Mouse (Mus musculus): Measurements from ENCODE around the gene Gm525. TPM values are rescaled to one million over a fixed set of nuclear protein-coding genes. Genes with fewer than 3 reads are reported as not detected.

Gm525 gene
- polyA plus RNA-seq, 2 experiments = not detected

DNA sequence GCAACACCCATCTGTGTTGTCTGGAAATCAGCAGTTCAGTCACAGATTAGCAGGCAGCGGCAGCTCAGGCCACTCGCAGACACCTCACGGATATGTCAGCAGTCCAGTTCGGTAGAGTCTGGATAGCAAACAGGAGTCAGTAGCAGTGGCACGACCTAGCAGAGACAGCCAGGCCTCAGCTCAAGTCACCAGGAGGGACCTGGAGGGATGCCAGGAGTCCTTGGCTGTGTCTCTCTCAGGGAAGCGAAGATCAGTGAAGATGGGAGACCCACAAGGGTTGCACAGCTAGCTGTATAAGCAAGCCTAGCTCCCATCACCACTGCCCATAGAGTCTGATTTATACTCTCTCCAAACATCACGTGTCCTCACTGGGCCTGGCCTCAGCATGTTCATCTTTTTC lies 58.8 kb downstream of the Gm525 start:
- H3K4me2 ChIP-seq (ENCODE audit: low read depth) = no peak overlapping the region
- H3K4me3 ChIP-seq (ENCODE audit: insufficient read depth in 1 of 2, low read depth in 2 of 2, low read length in 2 of 2) = no peak overlapping the region
- ATAC-seq (ENCODE audit: insufficient read depth) (no peak), DNase-seq (ENCODE audit: low read depth in 3 of 3, low spot score in 3 of 3) (no peak)
- no peak overlapping the region for H3K27ac ChIP-seq
- H3K9ac ChIP-seq (replicated peaks) = no peak overlapping the region
- H3K9me3 ChIP-seq (ENCODE audit: control insufficient read depth, low read length) = no peaks in the 10 kb centered on the region
- H3K27me3 ChIP-seq (ENCODE audit: control insufficient read depth, insufficient read depth, low read length) = no peaks in the 10 kb centered on the region
- WGBS (ENCODE audit: insufficient replicate concordance) = 59% methylated on average over 7 of the region's 7 CpGs
- TF ChIP-seq EP300 (IDR thresholded peaks at IDR 0.05; ENCODE audit: low read depth) = no peak
- TF ChIP-seq CTCF (IDR thresholded peaks at IDR 0.05; ENCODE audit: low read depth) = no peak
- no peaks in the 10 kb centered on the region for H3K36me3 ChIP-seq (replicated peaks; ENCODE audit: control insufficient read depth, insufficient read depth, low read depth)
- no peaks in the 10 kb centered on the region for H3K4me1 ChIP-seq (replicated peaks; ENCODE audit: control insufficient read depth in 2 of 2, insufficient read depth in 2 of 2, low read length in 1 of 2)

DNA sequence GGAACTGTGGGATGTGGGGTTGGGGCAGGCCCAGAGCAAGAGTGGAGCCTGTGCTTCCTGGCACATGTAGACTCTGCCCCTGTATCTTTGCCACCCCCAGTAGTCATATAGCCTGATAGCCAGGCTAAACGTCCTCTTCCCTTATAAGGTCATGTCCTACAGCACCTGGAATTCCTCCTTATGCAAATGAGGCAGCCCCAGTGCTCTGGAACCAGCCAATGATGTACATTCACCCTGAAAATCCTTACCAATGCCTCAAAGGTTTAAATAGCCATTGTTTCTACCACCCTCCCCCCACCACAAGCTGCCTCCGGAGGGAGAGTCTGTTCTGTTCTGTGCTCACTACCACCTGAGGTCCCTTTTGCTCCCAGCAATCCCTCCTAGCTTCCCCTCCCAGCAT lies 60.6 kb downstream of the Gm525 start:
- no peak for DNase-seq (ENCODE audit: low read depth in 3 of 3, low spot score in 3 of 3)
- no peak overlapping the region for H3K4me2 ChIP-seq (ENCODE audit: low read depth)
- no peak for TF ChIP-seq EP300 (IDR thresholded peaks at IDR 0.05; ENCODE audit: low read depth)

DNA sequence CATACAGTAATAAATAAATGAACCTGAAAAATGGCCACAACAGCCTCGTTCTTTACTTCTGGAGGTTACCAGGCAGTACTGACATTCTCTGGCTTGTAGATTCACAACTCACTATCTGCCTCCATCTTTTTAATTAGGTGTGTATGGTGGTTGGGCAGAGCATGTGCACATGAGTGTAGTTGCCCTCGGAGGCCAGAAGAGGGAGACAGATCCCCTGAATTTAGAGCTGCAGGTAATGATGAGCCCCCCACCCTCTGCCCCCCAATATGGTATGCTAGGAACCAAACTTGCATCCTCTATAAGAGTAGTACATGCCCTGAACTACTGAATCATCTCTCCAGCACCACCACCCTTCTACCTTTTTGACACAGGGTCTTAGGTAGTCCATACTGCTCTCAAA lies 64.3 kb downstream of the Gm525 start:
- H3K36me3 ChIP-seq (replicated peaks; ENCODE audit: control insufficient read depth, insufficient read depth, low read depth) = no peaks in the 10 kb centered on the region
- no peaks in the 10 kb centered on the region for H3K4me1 ChIP-seq (replicated peaks; ENCODE audit: control insufficient read depth in 2 of 2, insufficient read depth in 2 of 2, low read length in 1 of 2)
- no peak for ATAC-seq (ENCODE audit: insufficient read depth)
- H3K9me3 ChIP-seq (ENCODE audit: control insufficient read depth, low read length) = no peaks in the 10 kb centered on the region
- H3K9ac ChIP-seq (replicated peaks) = no peak overlapping the region
- no peak overlapping the region for H3K27ac ChIP-seq
- 58% methylated on average over 2 of the region's 2 CpGs for WGBS (ENCODE audit: insufficient replicate concordance)
- H3K4me2 ChIP-seq (ENCODE audit: low read depth) = no peak overlapping the region
- no peak for TF ChIP-seq EP300 (IDR thresholded peaks at IDR 0.05; ENCODE audit: low read depth)
- TF ChIP-seq CTCF (IDR thresholded peaks at IDR 0.05; ENCODE audit: low read depth) = peak; percentile 28
- H3K27me3 ChIP-seq (ENCODE audit: control insufficient read depth, insufficient read depth, low read length) = no peaks in the 10 kb centered on the region
- DNase-seq (ENCODE audit: low read depth in 3 of 3, low spot score in 3 of 3) = no peak
- no peak overlapping the region for H3K4me3 ChIP-seq (ENCODE audit: insufficient read depth in 1 of 2, low read depth in 2 of 2, low read length in 2 of 2)

More for the DNA sequence above, 60.6 kb downstream of the Gm525 start:
- Histone ChIP-seq H3K4me1 (replicated peaks; ENCODE audit: control insufficient read depth in 2 of 2, insufficient read depth in 2 of 2, low read length in 1 of 2) (no peaks in the 10 kb centered on the region), H3K4me3 (ENCODE audit: insufficient read depth in 1 of 2, low read depth in 2 of 2, low read length in 2 of 2) (no peak overlapping the region), H3K27ac (no peak overlapping the region), H3K9me3 (ENCODE audit: control insufficient read depth, low read length) (no peaks in the 10 kb centered on the region), H3K36me3 (replicated peaks; ENCODE audit: control insufficient read depth, insufficient read depth, low read depth) (no peaks in the 10 kb centered on the region), H3K9ac (replicated peaks) (no peak overlapping the region), H3K27me3 (ENCODE audit: control insufficient read depth, insufficient read depth, low read length) (no peaks in the 10 kb centered on the region)
- 35% methylated on average over 2 of the region's 2 CpGs for WGBS (ENCODE audit: insufficient replicate concordance)
- no peak for ATAC-seq (ENCODE audit: insufficient read depth)

Other genes with a start within 250 kb of the Gm525 start
- 8.2 and 9.1 TPM in 2 replicates for gene Akap1, start 209.3 kb upstream of the Gm525 start, polyA plus RNA-seq (2012; rRNA removed)
- 5.8 and 6.2 TPM in 2 replicates for gene Akap1, start 209.3 kb upstream of the Gm525 start, polyA plus RNA-seq (2014; fragmentation: Nextera tagmentation; extraction: Ambion mirVana)
- 11.3 and 15.9 TPM in 2 replicates for gene Scpep1, start 118.4 kb upstream of the Gm525 start, polyA plus RNA-seq (2012; rRNA removed)
- gene Scpep1, start 118.4 kb upstream of the Gm525 start, polyA plus RNA-seq (2014; fragmentation: Nextera tagmentation; extraction: Ambion mirVana) = 35.1 and 37.7 TPM in 2 replicates
- not detected in 2 replicates for gene Elobl, start 106.9 kb upstream of the Gm525 start, polyA plus RNA-seq (2012; rRNA removed)
- not detected in 2 replicates for gene Elobl, start 106.9 kb upstream of the Gm525 start, polyA plus RNA-seq (2014; fragmentation: Nextera tagmentation; extraction: Ambion mirVana)
- 2.7 and 4.0 TPM in 2 replicates for gene Coil, start 103.6 kb upstream of the Gm525 start, polyA plus RNA-seq (2012; rRNA removed)
- gene Coil, start 103.6 kb upstream of the Gm525 start, polyA plus RNA-seq (2014; fragmentation: Nextera tagmentation; extraction: Ambion mirVana) = 2.6 and 2.8 TPM in 2 replicates
- gene Trim25, start 74.5 kb upstream of the Gm525 start, polyA plus RNA-seq (2012; rRNA removed) = 7.4 and 9.5 TPM in 2 replicates
- 10.8 and 11.0 TPM in 2 replicates for gene Trim25, start 74.5 kb upstream of the Gm525 start, polyA plus RNA-seq (2014; fragmentation: Nextera tagmentation; extraction: Ambion mirVana)
- gene Dgke, start 7.0 kb upstream of the Gm525 start, polyA plus RNA-seq (2012; rRNA removed) = 0.55 and 0.63 TPM in 2 replicates
- gene Dgke, start 7.0 kb upstream of the Gm525 start, polyA plus RNA-seq (2014; fragmentation: Nextera tagmentation; extraction: Ambion mirVana) = 0.37 and 0.39 TPM in 2 replicates
- 0.04 and 0.05 TPM in 2 replicates for gene Nog, start 228.5 kb downstream of the Gm525 start, polyA plus RNA-seq (2012; rRNA removed)
- gene Nog, start 228.5 kb downstream of the Gm525 start, polyA plus RNA-seq (2014; fragmentation: Nextera tagmentation; extraction: Ambion mirVana) = not detected in 2 replicates